Mouse (Mus musculus): ENCODE measurements around the gene Slf2.
A peak's percentile ranks its signal among the peaks of the same experiment; 100 is the strongest.

Slf2 gene

GRCm38 (mm10) chr19:45028746-45029145, 97.8 kb downstream of the Slf2 start:
- no peak for DNase-seq (ENCODE audit: low spot score in 2 of 2)

GRCm38 (mm10) chr19:45029571-45029970, 98.6 kb downstream of the Slf2 start:
- no peak for DNase-seq (ENCODE audit: low spot score in 2 of 2)

GRCm38 (mm10) chr19:45030111-45030510, 99.2 kb downstream of the Slf2 start:
- no peak for DNase-seq (ENCODE audit: low spot score in 2 of 2)

GRCm38 (mm10) chr19:45030746-45031693, 100.1 kb downstream of the Slf2 start:
- peak; percentile 69 to 79 for DNase-seq (ENCODE audit: low spot score in 2 of 2)

- DNase-seq (ENCODE audit: low spot score in 2 of 2), result peak in 1 of 2 experiments; percentile 81
These were observed 100.8 kb downstream of the Slf2 start for GRCm38 (mm10) chr19:45031780-45032179.

Measured in heart, adult 9 months (tissue).